Mouse (Mus musculus): ENCODE results near the gene Kiz. TPM values are rescaled to one million over a fixed set of nuclear protein-coding genes. Genes with fewer than 3 reads are reported as not detected.
A peak's percentile ranks its signal among the peaks of the same experiment; 100 is the strongest.

Gene Kiz
- total and polyA plus RNA-seq, 2 experiments from 2014 or later = 6.9 to 18.6 TPM

DNA sequence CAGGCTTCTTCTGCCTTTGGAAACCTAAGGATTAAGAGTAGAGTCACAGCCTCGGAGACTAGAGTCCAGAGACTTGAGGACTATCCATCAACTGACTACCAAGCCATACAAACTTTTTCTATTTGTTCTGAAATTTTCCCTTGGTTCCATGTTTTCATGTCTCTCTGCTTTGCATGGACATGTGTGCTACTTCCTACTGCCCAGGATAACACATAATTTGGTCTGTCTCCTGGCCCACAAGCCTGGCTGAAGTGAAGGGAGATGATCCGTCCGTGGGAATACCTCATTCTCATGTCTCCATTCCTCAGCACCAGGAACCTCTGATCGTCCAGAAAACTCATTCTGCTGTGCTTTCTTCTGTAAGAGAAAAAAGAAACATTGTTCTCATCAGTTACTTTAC, 27.7 kb upstream of the Kiz start:
- DNase-seq (ENCODE audit: low spot score) = no peak
- Histone ChIP-seq H3K9me3 (ENCODE audit: low read length) (no peaks in the 10 kb centered on the region), H3K9ac (replicated peaks; ENCODE audit: low read length) (no peak overlapping the region), H3K4me1 (ENCODE audit: insufficient read depth, low read length) (no peaks in the 10 kb centered on the region), H3K27me3 (ENCODE audit: insufficient read depth, low read length) (peaks cover 33% of the 10 kb centered on the region), H3K4me3 (ENCODE audit: low read length) (no peak overlapping the region), H3K4me2 (ENCODE audit: low read depth, low read length) (no peak overlapping the region), H3K36me3 (ENCODE audit: insufficient read depth, low read length) (no peaks in the 10 kb centered on the region), H3K27ac (no peak overlapping the region)
- TF ChIP-seq CTCF (IDR thresholded peaks at IDR 0.05; ENCODE audit: low read depth) = no peak
- WGBS = 85% methylated on average over 4 of the region's 4 CpGs
- no peak for ATAC-seq

DNA sequence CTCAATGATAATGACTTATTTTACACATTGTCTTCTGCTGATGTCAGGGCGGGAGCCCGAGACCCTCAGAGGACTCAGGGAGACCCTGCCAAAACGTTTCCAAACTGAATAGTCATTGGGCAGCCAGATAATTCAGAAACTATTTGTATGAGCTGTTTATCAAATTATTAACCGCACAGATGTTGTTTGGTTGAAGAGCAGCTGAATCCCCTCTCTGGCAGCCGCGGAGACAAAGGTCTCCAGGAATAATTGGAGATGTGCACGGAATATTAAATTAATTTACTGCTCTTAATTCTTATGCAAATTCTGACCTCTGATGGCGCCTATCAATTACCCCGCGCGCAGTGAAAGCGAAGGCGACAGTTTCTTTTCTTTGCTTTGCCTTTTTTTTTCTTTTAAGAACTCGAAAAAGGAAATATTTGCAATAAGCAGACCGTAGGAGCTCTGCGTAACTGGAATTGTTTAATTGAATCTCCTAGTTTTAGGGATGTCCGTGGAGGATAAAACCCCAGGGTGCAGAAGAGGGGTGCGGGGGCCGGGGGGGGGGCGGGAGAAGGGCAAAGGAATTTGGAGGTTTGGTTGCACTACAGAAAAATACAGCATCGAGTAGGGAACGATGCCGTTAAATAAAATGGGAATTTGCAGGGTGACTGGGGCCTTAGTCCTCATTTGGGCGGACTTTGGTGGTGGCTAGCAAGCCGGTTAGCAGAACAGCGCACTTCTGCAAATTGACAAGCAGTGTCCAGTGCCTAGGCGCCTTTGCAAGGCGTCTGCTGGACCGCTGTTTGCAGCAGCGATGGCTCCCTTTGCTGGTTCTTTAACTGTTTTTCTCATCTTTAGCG, 22.2 kb upstream of the Kiz start:
- Histone ChIP-seq H3K4me2 (ENCODE audit: low read depth, low read length) (peak overlapping the region; percentile 49), H3K4me3 (ENCODE audit: low read length) (peak overlapping the region; percentile 21; the same call in 1 of the 2 replicates), H3K9me3 (ENCODE audit: low read length) (no peaks in the 10 kb centered on the region), H3K9ac (replicated peaks; ENCODE audit: low read length) (peak overlapping the region; percentile 31; the same call in 1 of the 2 replicates), H3K4me1 (ENCODE audit: insufficient read depth, low read length) (no peaks in the 10 kb centered on the region), H3K36me3 (ENCODE audit: insufficient read depth, low read length) (no peaks in the 10 kb centered on the region), H3K27me3 (ENCODE audit: insufficient read depth, low read length) (peaks cover 59% of the 10 kb centered on the region), H3K27ac (peak overlapping the region; percentile 69; the same call in 1 of the 2 replicates)
- no peak for TF ChIP-seq CTCF (IDR thresholded peaks at IDR 0.05; ENCODE audit: low read depth)
- DNase-seq (ENCODE audit: low spot score) (peak; percentile 15), ATAC-seq (no peak)
- 3% methylated on average over 31 of the region's 31 CpGs for WGBS

DNA sequence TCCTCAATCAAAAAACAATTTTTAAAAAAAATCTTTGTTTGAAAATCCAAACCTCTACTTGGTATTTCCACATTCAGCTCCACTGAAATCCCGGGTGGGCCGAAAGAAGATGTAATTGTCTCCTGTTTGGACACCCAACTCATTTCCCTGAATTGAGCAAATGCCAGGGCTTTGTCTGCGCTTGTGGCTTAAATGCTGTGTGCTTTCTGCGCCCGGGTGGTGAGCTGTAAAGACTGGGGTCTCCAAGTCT, 21.7 kb upstream of the Kiz start:
- Histone ChIP-seq H3K4me1 (ENCODE audit: insufficient read depth, low read length) (no peaks in the 10 kb centered on the region), H3K27me3 (ENCODE audit: insufficient read depth, low read length) (peaks cover 63% of the 10 kb centered on the region), H3K4me2 (ENCODE audit: low read depth, low read length) (peak overlapping the region; percentile 49), H3K9me3 (ENCODE audit: low read length) (no peaks in the 10 kb centered on the region), H3K4me3 (ENCODE audit: low read length) (peak overlapping the region; percentile 21), H3K27ac (peak overlapping the region; percentile 69), H3K9ac (replicated peaks; ENCODE audit: low read length) (peak overlapping the region; percentile 31; the same call in 1 of the 2 replicates), H3K36me3 (ENCODE audit: insufficient read depth, low read length) (no peaks in the 10 kb centered on the region)
- 2% methylated on average over 5 of the region's 5 CpGs for WGBS
- ATAC-seq (no peak), DNase-seq (ENCODE audit: low spot score) (peak; percentile 59)
- no peak for TF ChIP-seq CTCF (IDR thresholded peaks at IDR 0.05; ENCODE audit: low read depth)

DNA sequence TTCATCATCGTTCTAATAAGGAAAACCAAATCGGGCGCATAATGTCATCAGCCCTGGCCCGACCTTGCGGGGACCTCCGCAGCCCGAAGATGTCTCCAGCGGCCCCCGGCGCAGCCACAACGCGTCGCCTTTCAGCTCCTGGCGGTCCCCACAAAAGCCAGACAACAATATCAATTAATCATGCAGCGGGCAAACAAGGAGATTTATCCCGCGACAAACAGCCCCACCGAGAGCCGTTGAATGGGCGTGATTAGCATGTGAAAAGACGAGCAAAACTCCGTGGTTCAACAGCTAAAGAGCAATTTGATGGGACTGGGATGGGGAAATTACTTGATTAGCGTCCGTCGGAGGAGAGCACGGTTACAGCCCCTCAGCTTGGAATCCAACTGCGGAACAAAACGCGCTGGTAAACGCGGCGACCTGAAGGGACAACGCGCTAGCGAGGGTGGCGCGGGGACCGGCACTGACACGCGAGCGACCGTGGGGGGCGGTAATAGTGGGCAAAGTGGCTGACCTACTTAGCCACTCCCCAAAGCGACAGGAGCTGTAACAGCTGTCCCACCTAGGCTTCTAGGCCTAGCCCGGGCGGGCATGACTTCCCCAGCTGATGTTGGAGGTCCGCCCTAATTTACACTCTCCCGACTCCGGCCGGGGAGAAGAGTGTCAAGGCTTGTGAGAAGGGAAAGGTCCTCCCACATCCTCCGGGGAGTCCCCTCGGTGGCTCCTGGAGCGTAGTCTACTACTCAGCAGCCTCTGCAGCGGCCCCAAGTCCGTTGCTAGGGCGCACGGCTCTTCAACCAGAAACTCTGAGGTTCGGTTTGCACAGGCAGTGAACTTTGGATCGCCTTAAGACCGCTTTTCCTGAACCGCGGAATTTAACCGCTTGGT, 21.1 kb upstream of the Kiz start:
- no peak for TF ChIP-seq CTCF (IDR thresholded peaks at IDR 0.05; ENCODE audit: low read depth)
- H3K4me1 ChIP-seq (ENCODE audit: insufficient read depth, low read length) = no peaks in the 10 kb centered on the region
- H3K4me3 ChIP-seq (ENCODE audit: low read length) = peak overlapping the region; percentile 21
- peaks cover 68% of the 10 kb centered on the region for H3K27me3 ChIP-seq (ENCODE audit: insufficient read depth, low read length)
- H3K9me3 ChIP-seq (ENCODE audit: low read length) = no peaks in the 10 kb centered on the region
- DNase-seq (ENCODE audit: low spot score) (peak; percentile 59), ATAC-seq (peak; percentile 68)
- peak overlapping the region; percentile 49 for H3K4me2 ChIP-seq (ENCODE audit: low read depth, low read length)
- 1% methylated on average over 62 of the region's 63 CpGs for WGBS
- H3K36me3 ChIP-seq (ENCODE audit: insufficient read depth, low read length) = no peaks in the 10 kb centered on the region
- peak overlapping the region; percentile 31; the same call in 1 of the 2 replicates for H3K9ac ChIP-seq (replicated peaks; ENCODE audit: low read length)
- peak overlapping the region; percentile 69 for H3K27ac ChIP-seq

DNA sequence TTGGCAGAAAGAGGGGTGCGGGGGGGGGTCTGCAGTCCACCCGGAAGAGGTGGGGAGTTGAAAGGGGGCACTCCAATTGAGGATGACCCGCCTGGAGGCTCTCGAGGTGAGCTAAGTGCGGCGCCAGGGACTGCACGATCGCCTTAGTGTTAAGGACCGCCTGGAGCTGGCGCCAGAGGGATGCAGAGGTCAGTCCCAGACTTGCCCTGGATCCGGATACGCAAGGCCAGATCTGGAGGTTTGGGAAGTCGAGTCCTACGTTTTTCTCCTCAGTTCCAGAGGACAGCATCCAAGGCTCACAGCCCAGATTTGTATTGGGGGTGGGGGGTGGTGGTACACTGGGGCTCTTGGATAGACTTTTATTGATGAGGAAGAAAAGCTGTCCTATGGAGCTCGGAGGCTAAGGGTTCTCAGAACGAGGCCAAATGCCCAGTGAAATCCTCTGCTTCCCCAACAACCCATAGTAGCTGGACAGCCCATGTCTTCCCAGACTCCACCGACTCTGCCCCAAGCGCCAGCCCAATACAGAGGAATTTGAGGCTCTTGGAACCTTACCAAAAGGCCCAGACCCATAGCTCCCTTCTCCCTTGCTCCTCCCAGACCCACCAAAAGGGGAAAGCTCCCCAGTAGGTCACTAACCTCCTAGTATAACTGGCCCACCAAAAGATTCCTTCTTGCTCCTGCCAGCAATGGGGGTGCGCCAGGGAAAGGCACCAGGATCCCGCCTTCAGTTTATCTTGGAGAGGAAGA, 20.2 kb upstream of the Kiz start:
- peak; percentile 40 for ATAC-seq

DNA sequence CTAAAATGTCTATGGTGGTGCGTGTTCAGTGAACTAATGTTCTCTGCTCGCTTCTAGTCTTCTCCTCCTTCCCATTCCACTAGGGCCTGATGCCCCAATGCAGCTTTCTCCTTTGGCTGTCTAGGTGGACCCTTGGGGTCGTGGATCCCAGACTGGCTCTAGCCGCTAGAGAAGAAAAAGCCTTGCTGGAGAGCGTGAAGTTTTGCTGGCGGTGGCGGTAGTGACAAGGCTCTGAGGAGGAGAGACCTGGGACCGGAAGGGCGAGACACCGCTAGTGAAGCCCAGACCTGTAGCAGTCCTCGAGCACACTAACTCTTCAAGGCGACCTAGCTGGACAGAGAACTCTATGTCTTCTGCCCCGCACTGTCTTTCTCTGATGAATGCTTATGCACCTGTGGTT, 19.4 kb upstream of the Kiz start:
- TF ChIP-seq CTCF (IDR thresholded peaks at IDR 0.05; ENCODE audit: low read depth) = no peak
- peak; percentile 6 for DNase-seq (ENCODE audit: low spot score)
- Histone ChIP-seq H3K36me3 (ENCODE audit: insufficient read depth, low read length) (no peaks in the 10 kb centered on the region), H3K4me2 (ENCODE audit: low read depth, low read length) (peak overlapping the region; percentile 49; the same call in 1 of the 2 replicates), H3K4me1 (ENCODE audit: insufficient read depth, low read length) (no peaks in the 10 kb centered on the region), H3K9me3 (ENCODE audit: low read length) (no peaks in the 10 kb centered on the region), H3K4me3 (ENCODE audit: low read length) (no peak overlapping the region), H3K9ac (replicated peaks; ENCODE audit: low read length) (no peak overlapping the region), H3K27ac (0 out of 2 replicates have a peak overlapping the region, but pooled peaks have one; percentile 27), H3K27me3 (ENCODE audit: insufficient read depth, low read length) (peaks cover 70% of the 10 kb centered on the region)
- 12% methylated on average over 13 of the region's 13 CpGs for WGBS
- no peak for ATAC-seq

More for the DNA sequence above, 20.2 kb upstream of the Kiz start:
- peak overlapping the region; percentile 21 for H3K4me3 ChIP-seq (ENCODE audit: low read length)
- no peaks in the 10 kb centered on the region for H3K9me3 ChIP-seq (ENCODE audit: low read length)
- no peaks in the 10 kb centered on the region for H3K4me1 ChIP-seq (ENCODE audit: insufficient read depth, low read length)
- H3K9ac ChIP-seq (replicated peaks; ENCODE audit: low read length) = peak overlapping the region; percentile 31; the same call in 1 of the 2 replicates
- peak overlapping the region; percentile 69 for H3K27ac ChIP-seq
- H3K4me2 ChIP-seq (ENCODE audit: low read depth, low read length) = peak overlapping the region; percentile 49
- peaks cover 68% of the 10 kb centered on the region for H3K27me3 ChIP-seq (ENCODE audit: insufficient read depth, low read length)
- TF ChIP-seq CTCF (IDR thresholded peaks at IDR 0.05; ENCODE audit: low read depth) = no peak
- WGBS = 7% methylated on average over 20 of the region's 20 CpGs
- H3K36me3 ChIP-seq (ENCODE audit: insufficient read depth, low read length) = no peaks in the 10 kb centered on the region
- peak; percentile 7 for DNase-seq (ENCODE audit: low spot score)
